In genomic region chr3:95871392-95871867, GRCm38 (mm10) we compare ENCODE assay signal across 7 mouse cellular contexts. TPM values are rescaled to one million over a fixed set of nuclear protein-coding genes. Genes with fewer than 3 reads are reported as not detected.
DNase-seq lines count a peak whose midpoint lies in the region; ATAC-seq lines count a peak whose summit lies in the region.

TSS of gene Mrps21 (minus strand) at chr3:95871519.

- DNase-seq in adrenal gland, adult (ENCODE audit: inconsistent age in 2 of 2, low spot score in 1 of 2): peak; percentile 93 to 96
- peak; percentile 92 for DNase-seq in embryo, embryonic 10 days (ENCODE audit: low spot score)
- peak; percentile 87 for DNase-seq in gastrocnemius, postnatal 14 days
- DNase-seq in intestine, embryonic 14.5 days (ENCODE audit: low spot score): peak; percentile 91
- peak; percentile 87 to 89 for DNase-seq in left cerebral cortex, postnatal 36 days (ENCODE audit: low spot score in 2 of 2)
- DNase-seq in midbrain, embryonic 11.5 days (ENCODE audit: low spot score, missing footprints): peak; percentile 97
- peak; percentile 91 for DNase-seq in skeletal muscle tissue, adult 2 months (ENCODE audit: low read depth, low spot score)

- no peaks in the 10 kb centered on the region for H3K27me3 ChIP-seq in intestine, embryonic 14.5 days (replicated peaks; ENCODE audit: control insufficient read depth, insufficient read depth, low read length)
- no peaks in the 10 kb centered on the region for H3K27me3 ChIP-seq in midbrain, embryonic 11.5 days (ENCODE audit: control insufficient read depth, insufficient read depth, low read length)

- peak within 1 kb of the TSS; percentile 80 for H3K4me2 ChIP-seq in intestine, embryonic 14.5 days (ENCODE audit: low read length)
- peak within 1 kb of the TSS; percentile 63 for H3K4me2 ChIP-seq in midbrain, embryonic 11.5 days

- H3K9ac ChIP-seq in intestine, embryonic 14.5 days (ENCODE audit: low read length): peak within 1 kb of the TSS; percentile 82
- H3K9ac ChIP-seq in midbrain, embryonic 11.5 days (ENCODE audit: low read length): peak within 1 kb of the TSS; percentile 83

- H3K36me3 ChIP-seq in intestine, embryonic 14.5 days (ENCODE audit: control insufficient read depth, insufficient read depth, low read length): peaks cover 25% of the 10 kb centered on the region
- peaks cover 14% of the 10 kb centered on the region for H3K36me3 ChIP-seq in midbrain, embryonic 11.5 days (ENCODE audit: control insufficient read depth, insufficient read depth, low read length)

- H3K27ac ChIP-seq in intestine, embryonic 14.5 days (ENCODE audit: low read depth): peak within 1 kb of the TSS; percentile 83
- no peak within 1 kb of the TSS for H3K27ac ChIP-seq in midbrain, embryonic 11.5 days (ENCODE audit: low read depth, low read length)

- ATAC-seq in intestine, embryonic 14.5 days (replicated peaks; ENCODE audit: low FRiP score, low TSS enrichment, low read depth): peak; percentile 92
- ATAC-seq in midbrain, embryonic 11.5 days (ENCODE audit: low FRiP score): peak; percentile 94

- intact Hi-C loops in gastrocnemius, postnatal 14 days (cut with DNase I; ENCODE audit: low total_unique reads): no loop called here
- intact Hi-C loops in left cerebral cortex, postnatal 36 days (cut with DNase I): no loop called here

- H3K4me3 ChIP-seq in intestine, embryonic 14.5 days (ENCODE audit: low read depth, low read length): peak within 1 kb of the TSS; percentile 80
- peak within 1 kb of the TSS; percentile 61 for H3K4me3 ChIP-seq in midbrain, embryonic 11.5 days (ENCODE audit: low read depth, low read length)

- WGBS in intestine, embryonic 14.5 days: under 1% methylated on average over 33 of the region's 33 CpGs
- under 1% methylated on average over 33 of the region's 33 CpGs for whole genome bisulfite sequencing in midbrain, embryonic 11.5 days

- no peaks in the 10 kb centered on the region for H3K9me3 ChIP-seq in intestine, embryonic 14.5 days (ENCODE audit: control insufficient read depth, low read length)
- H3K9me3 ChIP-seq in midbrain, embryonic 11.5 days (ENCODE audit: control insufficient read depth, low read length): no peaks in the 10 kb centered on the region

- peaks cover 12% of the 10 kb centered on the region for H3K4me1 ChIP-seq in intestine, embryonic 14.5 days (replicated peaks; ENCODE audit: control insufficient read depth, insufficient read depth, low read length)
- H3K4me1 ChIP-seq in midbrain, embryonic 11.5 days (ENCODE audit: control insufficient read depth, insufficient read depth, low read length): peaks cover 12% of the 10 kb centered on the region

RNA-seq across cellular contexts. Expression of gene Mrps21, which starts in this region (rescaled TPM):
- 100 to 1,000 TPM; 262 to 274 TPM for total RNA-seq in gastrocnemius, postnatal 14 days (2021)
- 342 and 343 TPM in 2 replicates for polyA plus RNA-seq in intestine, embryonic 14.5 days (2014; fragmentation: Nextera tagmentation; extraction: Ambion mirVana)
- total RNA-seq in left cerebral cortex, postnatal 36 days (2021): 100 to 1,000 TPM; 149 to 158 TPM
- 343 and 356 TPM in 2 replicates for polyA plus RNA-seq in midbrain, embryonic 11.5 days (2014; fragmentation: Nextera tagmentation; extraction: Ambion mirVana)
